Mouse (Mus musculus): Measurements from ENCODE around the gene Polg2. TPM values are rescaled to one million over a fixed set of nuclear protein-coding genes. Genes with fewer than 3 reads are reported as not detected.
"Not testable (repeated sequence)": the region's sequence is repeated elsewhere in the genome, so short reads cannot be mapped to it uniquely, and the experiment has no call there.

The Polg2 gene
- polyA plus RNA-seq, 1 experiment from 2014 or later, result 9.9 TPM

DNA sequence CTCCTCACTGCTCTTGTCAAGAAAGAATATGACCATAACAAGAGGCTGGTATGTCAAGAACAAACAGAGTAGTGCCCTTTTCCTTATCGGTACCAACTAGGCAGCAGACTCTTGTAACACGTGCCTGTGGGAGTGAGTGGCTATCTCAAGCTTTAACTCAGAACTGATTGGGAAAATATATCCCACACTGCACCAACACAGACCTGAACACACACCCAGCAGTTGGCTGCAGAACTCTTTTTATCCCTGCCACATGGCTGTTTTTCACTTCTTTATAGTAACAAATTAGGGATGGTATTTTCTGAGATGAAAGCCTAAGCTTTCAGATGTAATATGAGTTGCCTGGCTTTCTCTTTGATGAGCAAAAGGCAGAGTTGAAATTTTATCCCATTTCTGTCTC is 36.4 kb upstream of the Polg2 start:
- no peak overlapping the region for H3K4me3 ChIP-seq (ENCODE audit: low read depth, low read length)
- no peak for ATAC-seq (ENCODE audit: insufficient read depth)
- no peaks in the 10 kb centered on the region for H3K27me3 ChIP-seq (ENCODE audit: insufficient read depth, low read length)
- 53% methylated on average over 2 of the region's 2 CpGs for WGBS
- H3K36me3 ChIP-seq (ENCODE audit: insufficient read depth), result peaks cover 97% of the 10 kb centered on the region
- no peak overlapping the region for H3K9ac ChIP-seq
- TF ChIP-seq CTCF (IDR thresholded peaks at IDR 0.05; ENCODE audit: low read depth), result no peak
- H3K9me3 ChIP-seq (ENCODE audit: low read depth, low read length), result no peaks in the 10 kb centered on the region
- no peaks in the 10 kb centered on the region for H3K4me1 ChIP-seq (ENCODE audit: insufficient read depth)
- DNase-seq, result no peak
- no peak overlapping the region for H3K4me2 ChIP-seq
- H3K27ac ChIP-seq (ENCODE audit: low read depth), result no peak overlapping the region

DNA sequence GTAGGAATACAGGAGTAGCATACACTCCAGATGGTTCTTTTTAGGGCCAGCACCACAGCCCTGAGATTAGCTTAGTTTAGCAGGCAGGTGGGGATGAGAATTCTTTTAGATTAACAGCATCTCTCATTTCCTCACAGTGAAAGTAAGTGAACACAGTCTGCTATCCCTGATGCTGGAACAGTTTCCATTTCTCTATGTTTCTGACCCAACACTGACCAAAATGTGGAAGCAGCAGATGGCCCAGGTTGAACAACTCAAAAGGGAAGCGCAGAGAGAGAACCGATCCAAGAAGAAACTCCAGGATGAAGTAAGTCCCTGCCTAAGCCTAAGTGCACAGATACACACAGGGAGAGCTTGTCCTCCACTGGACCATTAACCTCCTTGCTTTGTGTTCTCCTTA is 36.0 kb upstream of the Polg2 start:
- Histone ChIP-seq H3K9ac (no peak overlapping the region), H3K4me1 (ENCODE audit: insufficient read depth) (no peaks in the 10 kb centered on the region), H3K36me3 (ENCODE audit: insufficient read depth) (peaks cover 97% of the 10 kb centered on the region), H3K4me2 (no peak overlapping the region), H3K27ac (ENCODE audit: low read depth) (no peak overlapping the region), H3K27me3 (ENCODE audit: insufficient read depth, low read length) (no peaks in the 10 kb centered on the region), H3K4me3 (ENCODE audit: low read depth, low read length) (no peak overlapping the region), H3K9me3 (ENCODE audit: low read depth, low read length) (no peaks in the 10 kb centered on the region)
- WGBS, result 93% methylated on average over 2 of the region's 2 CpGs
- DNase-seq, result no peak
- no peak for TF ChIP-seq CTCF (IDR thresholded peaks at IDR 0.05; ENCODE audit: low read depth)
- no peak for ATAC-seq (ENCODE audit: insufficient read depth)

DNA sequence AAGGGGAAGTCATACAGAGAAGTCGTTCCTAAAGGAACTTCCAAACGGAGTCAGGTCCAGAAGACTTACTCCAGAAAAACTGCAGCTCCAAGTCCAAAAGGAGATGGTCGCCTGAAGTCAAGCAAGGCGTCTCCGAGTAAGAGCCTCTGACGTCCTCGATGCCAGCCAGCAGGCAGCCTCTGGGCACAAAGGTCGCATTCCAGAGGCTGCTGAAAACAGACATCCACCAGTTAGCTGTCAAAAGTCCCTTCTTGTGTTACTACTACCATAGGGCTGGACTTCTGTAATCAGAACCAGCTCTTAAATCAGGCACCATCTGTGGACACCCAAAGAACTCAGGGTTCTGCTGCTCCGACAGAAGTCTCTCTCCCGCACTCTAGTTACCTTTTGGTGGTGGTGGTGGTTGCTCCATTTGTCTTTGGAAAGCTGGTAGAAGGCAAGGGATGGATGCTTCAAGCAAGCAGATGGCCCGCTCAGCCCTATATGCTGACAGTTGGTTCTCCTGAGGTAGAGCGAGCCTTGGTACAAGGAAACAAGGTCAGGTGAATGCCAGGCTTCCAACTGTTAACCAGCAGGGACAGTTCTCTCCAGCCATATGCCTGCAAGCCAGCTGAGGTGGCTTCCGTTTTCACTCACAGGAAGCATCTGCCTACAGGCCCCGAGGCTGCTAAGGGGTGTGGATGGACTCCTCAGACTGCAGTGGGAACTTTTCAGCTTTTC is 35.4 kb upstream of the Polg2 start:
- Histone ChIP-seq H3K27ac (ENCODE audit: low read depth) (no peak overlapping the region), H3K4me2 (no peak overlapping the region), H3K4me1 (ENCODE audit: insufficient read depth) (no peaks in the 10 kb centered on the region), H3K27me3 (ENCODE audit: insufficient read depth, low read length) (no peaks in the 10 kb centered on the region), H3K9ac (no peak overlapping the region), H3K4me3 (ENCODE audit: low read depth, low read length) (no peak overlapping the region), H3K36me3 (ENCODE audit: insufficient read depth) (peaks cover 98% of the 10 kb centered on the region), H3K9me3 (ENCODE audit: low read depth, low read length) (no peaks in the 10 kb centered on the region)
- TF ChIP-seq CTCF (IDR thresholded peaks at IDR 0.05; ENCODE audit: low read depth), result no peak
- ATAC-seq (ENCODE audit: insufficient read depth) (no peak), DNase-seq (no peak)
- 67% methylated on average over 14 of the region's 14 CpGs for WGBS

GRCm38 (mm10) chr11:106812410-106813136 is 33.2 kb upstream of the Polg2 start:
- DNase-seq, result no peak
- Histone ChIP-seq H3K4me2 (no peak overlapping the region), H3K4me3 (ENCODE audit: low read depth, low read length) (no peak overlapping the region), H3K9me3 (ENCODE audit: low read depth, low read length) (no peaks in the 10 kb centered on the region), H3K27ac (ENCODE audit: low read depth) (no peak overlapping the region), H3K27me3 (ENCODE audit: insufficient read depth, low read length) (no peaks in the 10 kb centered on the region), H3K4me1 (ENCODE audit: insufficient read depth) (no peaks in the 10 kb centered on the region), H3K9ac (no peak overlapping the region), H3K36me3 (ENCODE audit: insufficient read depth) (peaks cover 89% of the 10 kb centered on the region)
- no peak for TF ChIP-seq CTCF (IDR thresholded peaks at IDR 0.05; ENCODE audit: low read depth)
- ATAC-seq (ENCODE audit: insufficient read depth), result no peak
- 82% methylated on average over 7 of the region's 7 CpGs for WGBS

DNA sequence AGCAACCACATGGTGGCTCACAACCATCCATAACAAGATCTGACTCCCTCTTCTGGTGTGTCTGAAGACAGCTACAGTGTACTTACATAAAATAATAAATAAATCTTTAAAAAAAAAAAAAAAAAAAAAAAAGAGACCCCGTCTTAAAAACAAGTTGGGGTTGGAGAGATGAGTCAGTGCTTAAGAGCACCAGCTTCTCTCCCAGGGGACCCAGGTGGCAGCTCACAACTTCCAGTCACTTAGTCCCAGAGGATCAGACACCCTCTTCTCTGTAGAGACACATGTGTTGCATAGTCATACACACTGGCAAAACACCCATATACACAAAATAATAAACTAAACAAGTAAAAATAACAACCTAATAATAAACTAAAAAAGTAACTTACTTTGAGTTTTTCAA is 28.1 kb upstream of the Polg2 start:
- WGBS, result 73% methylated on average over 1 of the region's 1 CpGs
- not testable (repeated sequence) for H3K9me3 ChIP-seq (ENCODE audit: low read depth, low read length); H3K4me2 ChIP-seq; H3K4me1 ChIP-seq (ENCODE audit: insufficient read depth); H3K9ac ChIP-seq; DNase-seq; H3K27me3 ChIP-seq (ENCODE audit: insufficient read depth, low read length); H3K4me3 ChIP-seq (ENCODE audit: low read depth, low read length); H3K27ac ChIP-seq (ENCODE audit: low read depth); ATAC-seq (ENCODE audit: insufficient read depth)
- peaks cover 68% of the 10 kb centered on the region for H3K36me3 ChIP-seq (ENCODE audit: insufficient read depth)

DNA sequence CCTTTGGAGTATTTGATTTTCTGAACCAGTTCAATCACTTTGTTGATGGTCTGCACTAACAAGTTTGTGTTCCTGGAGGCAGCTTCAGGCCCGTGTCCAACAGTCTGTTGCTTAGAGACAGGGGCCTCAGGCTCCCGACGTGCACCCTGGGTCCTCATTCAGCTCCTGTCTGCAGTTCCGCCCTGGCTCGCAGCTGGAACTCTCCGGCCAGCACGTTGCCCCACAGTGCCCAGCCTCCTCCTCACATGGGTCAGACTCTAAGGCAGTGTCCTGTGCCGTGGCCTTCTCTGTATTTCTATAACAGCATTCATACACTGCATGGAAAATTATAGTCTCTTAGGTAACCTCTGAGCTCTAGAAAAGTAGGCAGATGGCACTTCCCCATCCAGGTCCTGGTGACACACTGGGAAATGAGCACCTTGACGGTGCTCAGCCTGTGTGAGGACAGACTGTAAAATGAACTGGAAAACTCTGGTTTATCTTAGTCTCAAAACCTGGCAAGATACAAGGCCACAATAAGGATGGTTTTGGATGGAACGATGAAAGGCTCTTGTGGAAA is 22.8 kb upstream of the Polg2 start:
- H3K36me3 ChIP-seq (ENCODE audit: insufficient read depth), result peaks cover 78% of the 10 kb centered on the region
- no peak overlapping the region for H3K4me3 ChIP-seq (ENCODE audit: low read depth, low read length)
- no peak for TF ChIP-seq CTCF (IDR thresholded peaks at IDR 0.05; ENCODE audit: low read depth)
- WGBS, result 88% methylated on average over 10 of the region's 10 CpGs
- ATAC-seq (ENCODE audit: insufficient read depth) (no peak), DNase-seq (no peak)
- no peak overlapping the region for H3K4me2 ChIP-seq
- no peaks in the 10 kb centered on the region for H3K9me3 ChIP-seq (ENCODE audit: low read depth, low read length)
- no peak overlapping the region for H3K9ac ChIP-seq
- no peaks in the 10 kb centered on the region for H3K4me1 ChIP-seq (ENCODE audit: insufficient read depth)
- no peak overlapping the region for H3K27ac ChIP-seq (ENCODE audit: low read depth)
- no peaks in the 10 kb centered on the region for H3K27me3 ChIP-seq (ENCODE audit: insufficient read depth, low read length)

GRCm38 (mm10) chr11:106795679-106796078 is 16.3 kb upstream of the Polg2 start:
- no peak overlapping the region for H3K27ac ChIP-seq (ENCODE audit: low read depth)

More at GRCm38 (mm10) chr11:106795679-106796078, 16.3 kb upstream of the Polg2 start:
- no peaks in the 10 kb centered on the region for H3K9me3 ChIP-seq (ENCODE audit: low read depth, low read length)
- no peak overlapping the region for H3K9ac ChIP-seq
- no peak for DNase-seq
- no peaks in the 10 kb centered on the region for H3K4me1 ChIP-seq (ENCODE audit: insufficient read depth)
- H3K27me3 ChIP-seq (ENCODE audit: insufficient read depth, low read length), result no peaks in the 10 kb centered on the region
- ATAC-seq (ENCODE audit: insufficient read depth), result no peak
- no peak overlapping the region for H3K4me2 ChIP-seq
- WGBS, result 34% methylated on average over 9 of the region's 9 CpGs
- H3K36me3 ChIP-seq (ENCODE audit: insufficient read depth), result peaks cover 88% of the 10 kb centered on the region
- no peak for TF ChIP-seq CTCF (IDR thresholded peaks at IDR 0.05; ENCODE audit: low read depth)
- no peak overlapping the region for H3K4me3 ChIP-seq (ENCODE audit: low read depth, low read length)
